Mouse (Mus musculus): ENCODE measurements at regions not wholly inside any gene's neighbourhood (a gene's known extent, or its start where the extent isn't known, plus 50 kb on each side); places are given as distances from the start of the nearest gene placed in this dataset.

- TF ChIP-seq CTCF (IDR thresholded peaks at IDR 0.05; ENCODE audit: low read depth) (no peak), EP300 (optimal IDR thresholded peaks at IDR 0.05) (no peak)
Measured at GRCm38 (mm10) chr12:25378036-25378645, 281.2 kb upstream of the Id2 start.

All from stomach, postnatal 0 days (tissue).